Mouse (Mus musculus) CH12.LX (cell line): ENCODE results near the gene Ercc5. TPM values are rescaled to one million over a fixed set of nuclear protein-coding genes. Genes with fewer than 3 reads are reported as not detected.

Source experiments
- DNase-seq: peaks from one replicate; pipeline ENCODE4 v3.0.0-alpha.2; 2013; ENCODE audit errors: extremely low read depth
- H3K27ac ChIP-seq: 2 replicates; pipeline ENCODE4 v1.5.1; 2012; ENCODE audit warnings: low read depth, mild to moderate bottlenecking, control low read depth, moderate library complexity; ENCODE audit not compliant: insufficient read depth
- H3K27me3 ChIP-seq: replicated peaks from 2 replicates; pipeline ENCODE3; 2012; ENCODE audit warnings: inconsistent platforms
- H3K36me3 ChIP-seq, 2 experiments: replicated peaks in 1 of 2; 2 replicates each; pipeline versions ENCODE3 to v1.6.1; 2012; ENCODE audit warnings: inconsistent platforms in 1 of 2, low read length in 1 of 2, mild to moderate bottlenecking in 1 of 2, mixed read lengths in 1 of 2, moderate library complexity in 1 of 2; ENCODE audit not compliant: control insufficient read depth in 1 of 2, insufficient read depth in 1 of 2
- H3K4me1 ChIP-seq, 2 experiments: 2 replicates each; pipeline ENCODE4 v1.6.1; 2012; ENCODE audit warnings: inconsistent platforms in 1 of 2, moderate library complexity in 1 of 2; ENCODE audit not compliant: insufficient read depth in 2 of 2, control insufficient read depth in 1 of 2
- H3K4me2 ChIP-seq: 2 replicates; pipeline ENCODE4 v1.6.1; 2012; ENCODE audit warnings: low read depth, mild to moderate bottlenecking, control low read depth; ENCODE audit not compliant: poor library complexity, insufficient read depth, severe bottlenecking
- H3K4me3 ChIP-seq, 3 experiments: fragments of 150-350 bp in 1 of 3; sonication (generic) in 1 of 3; replicated peaks in 1 of 3; 2 replicates each; pipeline versions ENCODE3 to v1.5.1; 2011 to 2012; ENCODE audit warnings: low read depth in 2 of 3, low read length in 2 of 3, mild to moderate bottlenecking in 2 of 3, moderate library complexity in 2 of 3, control low read depth in 1 of 3, improper control_type of control experiment in 1 of 3, inconsistent platforms in 1 of 3, mixed read lengths in 1 of 3; ENCODE audit not compliant: poor library complexity in 1 of 3
- H3K79me2 ChIP-seq: replicated peaks from 2 replicates; pipeline ENCODE4 v1.6.1; 2012; ENCODE audit warnings: mild to moderate bottlenecking, moderate library complexity; ENCODE audit not compliant: control insufficient read depth, poor library complexity, insufficient read depth, severe bottlenecking; ENCODE audit errors: extremely low read depth
- H3K9ac ChIP-seq: 2 replicates; pipeline ENCODE4 v1.6.1; 2012; ENCODE audit warnings: low read depth, mild to moderate bottlenecking, control low read depth, moderate library complexity; ENCODE audit not compliant: insufficient read depth
- H3K9me3 ChIP-seq: replicated peaks from 2 replicates; pipeline ENCODE3; 2012; ENCODE audit warnings: low read length, inconsistent platforms, mixed read lengths
- BHLHE40 ChIP-seq: IDR thresholded peaks from 2 replicates; pipeline ENCODE4 v1.6.1; 2011; ENCODE audit warnings: mild to moderate bottlenecking, low read depth, low read length, improper control_type of control experiment
- CHD1 ChIP-seq: IDR thresholded peaks from 2 replicates; pipeline ENCODE4 v1.6.1; 2012; ENCODE audit warnings: low read depth, low read length, improper control_type of control experiment, inconsistent platforms
- CHD2 ChIP-seq: IDR thresholded peaks from 2 replicates; pipeline ENCODE4 v1.6.1; 2011; ENCODE audit warnings: low read length, improper control_type of control experiment
- CTCF ChIP-seq, 2 experiments: IDR thresholded peaks in 1 of 2; conservative IDR thresholded peaks in 1 of 2; 2 replicates each; pipeline ENCODE4 v1.5.1; 2011 to 2012; ENCODE audit warnings: low read depth in 2 of 2, low read length in 2 of 2, improper control_type of control experiment in 1 of 2, inconsistent platforms in 1 of 2, mild to moderate bottlenecking in 1 of 2, moderate library complexity in 1 of 2
- ELF1 ChIP-seq: IDR thresholded peaks from 2 replicates; pipeline ENCODE4 v1.6.1; 2014; ENCODE audit warnings: low read depth, mild to moderate bottlenecking, inconsistent platforms, low read length, improper control_type of control experiment
- EP300 ChIP-seq: IDR thresholded peaks from 2 replicates; pipeline ENCODE4 v1.6.1; 2011; ENCODE audit warnings: low read length, improper control_type of control experiment
- ETS1 ChIP-seq: conservative IDR thresholded peaks from 2 replicates; pipeline ENCODE4 v1.6.1; 2012; ENCODE audit warnings: low read depth, mild to moderate bottlenecking, inconsistent platforms, low read length, improper control_type of control experiment, moderate library complexity
- GABPA ChIP-seq: IDR thresholded peaks from 2 replicates; pipeline ENCODE4 v1.6.1; 2012; ENCODE audit warnings: low read depth, low read length, improper control_type of control experiment, inconsistent platforms; ENCODE audit not compliant: insufficient replicate concordance
- HCFC1 ChIP-seq: IDR thresholded peaks from 2 replicates; pipeline ENCODE4 v1.6.1; 2012; ENCODE audit warnings: low read depth, mild to moderate bottlenecking, inconsistent platforms, low read length, improper control_type of control experiment
- IRF4 ChIP-seq: IDR thresholded peaks from 2 replicates; pipeline ENCODE4 v1.6.1; 2014; ENCODE audit warnings: low read depth, mild to moderate bottlenecking, inconsistent platforms, low read length, improper control_type of control experiment
- JUN ChIP-seq: IDR thresholded peaks from 2 replicates; pipeline ENCODE4 v1.6.1; 2011; ENCODE audit warnings: low read depth, mild to moderate bottlenecking, low read length, improper control_type of control experiment, moderate library complexity; ENCODE audit not compliant: insufficient read depth
- JUND ChIP-seq: conservative IDR thresholded peaks from 2 replicates; pipeline ENCODE4 v1.6.1; 2011; ENCODE audit warnings: low read depth, low read length, improper control_type of control experiment
- KAT2A ChIP-seq: IDR thresholded peaks from 2 replicates; pipeline ENCODE4 v1.6.1; 2012; ENCODE audit warnings: low read length, improper control_type of control experiment, inconsistent platforms; ENCODE audit not compliant: insufficient replicate concordance
- MAFK ChIP-seq: IDR thresholded peaks from 2 replicates; pipeline ENCODE4 v1.6.1; 2011; ENCODE audit warnings: low read length, improper control_type of control experiment; ENCODE audit not compliant: insufficient replicate concordance
- MAX ChIP-seq: IDR thresholded peaks from 2 replicates; pipeline ENCODE4 v1.6.1; 2011; ENCODE audit warnings: low read length, improper control_type of control experiment
- MYC ChIP-seq: IDR thresholded peaks from 2 replicates; pipeline ENCODE4 v1.6.1; 2011; ENCODE audit warnings: low read depth, mild to moderate bottlenecking, improper control_type of control experiment, low read length
- NRF1 ChIP-seq: IDR thresholded peaks from 2 replicates; pipeline ENCODE4 v1.6.1; 2014; ENCODE audit warnings: low read depth, mild to moderate bottlenecking, inconsistent platforms, low read length, improper control_type of control experiment, moderate library complexity
- PAX5 ChIP-seq: IDR thresholded peaks from 2 replicates; pipeline ENCODE4 v1.6.1; 2012; ENCODE audit warnings: low read length, inconsistent platforms, mixed read lengths
- RAD21 ChIP-seq: IDR thresholded peaks from 2 replicates; pipeline ENCODE4 v1.6.1; 2011; ENCODE audit warnings: low read depth, mild to moderate bottlenecking, low read length, improper control_type of control experiment, moderate library complexity
- SMC3 ChIP-seq: IDR thresholded peaks from 2 replicates; pipeline ENCODE4 v1.6.1; 2011; ENCODE audit warnings: low read depth, low read length, improper control_type of control experiment
- TCF12 ChIP-seq: IDR thresholded peaks from 2 replicates; pipeline ENCODE4 v1.6.1; 2014; ENCODE audit warnings: low read depth, mild to moderate bottlenecking, inconsistent platforms, low read length, improper control_type of control experiment
- UBTF ChIP-seq: IDR thresholded peaks from 2 replicates; pipeline ENCODE4 v1.6.1; 2012; ENCODE audit warnings: low read depth, mild to moderate bottlenecking, inconsistent platforms, low read length, improper control_type of control experiment, moderate library complexity
- USF2 ChIP-seq: conservative IDR thresholded peaks from 2 replicates; pipeline ENCODE4 v1.6.1; 2011; ENCODE audit warnings: low read depth, low read length, improper control_type of control experiment
- ZMIZ1 ChIP-seq: IDR thresholded peaks from 2 replicates; pipeline ENCODE4 v1.6.1; 2012; ENCODE audit warnings: low read depth, mild to moderate bottlenecking, inconsistent platforms, low read length, improper control_type of control experiment
- dilution Hi-C: fragments of 300-500 bp; cut with MboI; formaldehyde crosslinking; loops from 2 replicates; pipeline ENCODE4 v1.14.3; 2020; ENCODE audit warnings: low sequenced_read_pairs; ENCODE audit not compliant: extremely low pct_unique_long_range_greater_than_20kb, extremely low pct_ligation_motif_present
- in situ Hi-C: fragments of 300-500 bp; cut with MboI; formaldehyde crosslinking; loops from 3 replicates; pipeline ENCODE4 v1.14.3; 2019; ENCODE audit warnings: low sequenced_read_pairs, low pct_ligation_motif_present, low pct_unique_long_range_greater_than_20kb, mixed read lengths
- polyA plus RNA-seq: library from polyadenylated mRNA; unstranded; fragments of >175 nt; gene quantifications from 2 replicates; pipeline ENCODE4 v1.2.1, GENCODE M21; 2012; ENCODE audit warnings: low read depth; ENCODE audit not compliant: insufficient read length
- total RNA-seq, 2 experiments: library from RNA; depleted of rRNA; stranded (reverse); fragments of 300-350 nt in 1 of 2; fragments of >200 nt in 1 of 2; gene quantifications; 2 replicates each; pipeline ENCODE4 v1.2.3; 2012 to 2014

The Ercc5 gene
- total and polyA plus RNA-seq, 3 experiments, result 7.1 to 11.7 (median 8.2) TPM

DNA sequence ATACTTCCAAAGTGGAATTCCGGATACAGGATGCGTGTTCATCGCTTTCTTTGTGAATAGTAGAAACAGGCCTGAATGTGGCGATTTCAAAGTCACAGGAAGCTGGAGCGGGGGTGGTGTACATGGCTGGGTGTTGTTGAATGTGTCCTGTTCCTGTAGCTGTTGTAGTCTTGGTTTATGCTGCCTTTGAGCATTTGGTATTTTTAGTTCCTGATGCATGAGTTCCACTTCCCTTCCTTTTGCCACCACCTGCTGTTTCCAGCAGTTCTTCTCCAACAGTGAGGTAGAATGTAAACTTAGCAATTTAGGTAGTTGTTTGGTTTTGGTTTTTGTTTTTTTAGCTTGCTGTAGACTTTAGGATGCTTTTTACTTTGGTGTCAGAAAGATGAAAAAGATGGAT, 14.8 kb downstream of the Ercc5 start (continued):
- no peak for TF ChIP-seq HCFC1
- TF ChIP-seq CHD2, result no peak
- no peak for TF ChIP-seq TCF12
- no peak for TF ChIP-seq GABPA
- no peak for TF ChIP-seq NRF1
- no peak for TF ChIP-seq CHD1
- no peak for TF ChIP-seq ELF1
- peak; percentile 56 for TF ChIP-seq IRF4
- TF ChIP-seq SMC3, result no peak
- no peak for TF ChIP-seq KAT2A
- no peak for TF ChIP-seq ZMIZ1
- TF ChIP-seq JUND, result 0 out of 2 replicates have a peak, but pooled peaks have one; percentile 14
- peak; percentile 54; the same call in 1 of the 2 replicates for TF ChIP-seq JUN
- TF ChIP-seq BHLHE40, result no peak
- TF ChIP-seq ETS1, result peak; percentile 30; the same call in 1 of the 2 replicates
- no peak for TF ChIP-seq MAX
- no peak for TF ChIP-seq PAX5
- no peak for TF ChIP-seq MYC
- TF ChIP-seq UBTF, result no peak
- TF ChIP-seq EP300, result peak; percentile 59

DNA sequence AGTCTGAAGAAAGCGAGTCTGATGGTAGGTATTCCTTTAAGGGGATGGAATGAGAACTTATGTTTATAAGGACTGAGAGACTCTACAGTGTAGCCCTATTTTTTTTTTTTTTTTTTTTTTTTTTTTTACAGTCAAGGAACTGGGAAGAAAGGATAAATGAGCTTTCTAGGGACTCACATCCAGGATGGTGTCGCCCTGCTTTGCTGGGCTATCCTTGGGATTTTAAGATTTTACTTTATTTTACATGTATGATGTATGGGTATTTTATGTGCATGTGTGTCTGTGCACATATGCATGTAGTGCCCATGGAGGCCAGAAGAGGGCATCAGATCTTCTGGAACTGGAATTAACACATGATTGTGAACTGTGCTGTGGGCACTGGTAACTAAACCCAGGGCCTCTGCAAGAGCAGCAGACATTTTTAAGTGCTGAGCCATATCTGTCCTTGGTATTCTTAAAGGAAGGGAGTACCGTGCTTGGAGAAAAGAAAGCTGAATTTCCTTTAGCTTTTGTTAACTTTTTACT, 20.4 kb downstream of the Ercc5 start:
- H3K27ac ChIP-seq, result no peak overlapping the region
- TF ChIP-seq UBTF, result no peak
- TF ChIP-seq MAFK, result no peak
- no peak for TF ChIP-seq JUN
- TF ChIP-seq RAD21, result no peak
- TF ChIP-seq CTCF (conservative IDR thresholded peaks at IDR 0.05 in 1 of 2, IDR thresholded peaks at IDR 0.05 in 1 of 2; ENCODE audit: low read depth in 2 of 2, low read length in 2 of 2), result peak in 1 of 2 experiments; percentile 27; a peak in 1 of 4 replicates
- no peak for TF ChIP-seq MAX
- TF ChIP-seq USF2, result no peak
- no peak for TF ChIP-seq BHLHE40
- TF ChIP-seq ETS1, result no peak
- TF ChIP-seq, all 38 proteins: peak for 1
- no peaks in the 10 kb centered on the region for H3K27me3 ChIP-seq
- no peak overlapping the region for H3K4me3 ChIP-seq
- no peak for DNase-seq
- peaks cover 20% of the 10 kb centered on the region for H3K9me3 ChIP-seq
- H3K9ac ChIP-seq, result no peak overlapping the region
- in situ Hi-C loops, result no loop called here
- H3K4me1 ChIP-seq, result peaks cover 0 to 1% of the 10 kb centered on the region in 2 experiments; a peak in 1 of 4 replicates
- H3K79me2 ChIP-seq, result no peaks in the 10 kb centered on the region; the same call in 1 of the 2 replicates
- dilution Hi-C loops, result no loop called here
- peaks cover 42 to 74% of the 10 kb centered on the region in 2 experiments for H3K36me3 ChIP-seq
- H3K4me2 ChIP-seq, result no peak overlapping the region
